9 mouse cellular contexts compared by ENCODE assay signal in genomic region chr7:122945149-122945548, GRCm38 (mm10). TPM values are rescaled to one million over a fixed set of nuclear protein-coding genes. Genes with fewer than 3 reads are reported as not detected.
DNase-seq lines count a peak whose midpoint lies in the region; ATAC-seq lines count a peak whose summit lies in the region.
"Had no signal": no experiment of that assay in that cellular context is flagged by ENCODE, and none has a peak within 500 bp of the region (broad histone marks: within the 10 kb centered on the region; RNA-seq: fewer than 3 reads in every experiment).

No protein-coding gene starts in this region.

- H3K27ac ChIP-seq in embryonic facial prominence, embryonic 11.5 days (replicated peaks; ENCODE audit: low read depth, low read length), result no peak overlapping the region
- H3K27ac ChIP-seq in heart, embryonic 11.5 days (ENCODE audit: low read depth, low read length), result no peak overlapping the region

- H3K9ac ChIP-seq in embryonic facial prominence, embryonic 11.5 days (replicated peaks; ENCODE audit: low read length), result no peak overlapping the region
- no peak overlapping the region for H3K9ac ChIP-seq in heart, embryonic 11.5 days (ENCODE audit: low read depth, low read length)

- 0 out of 2 replicates have a peak, but pooled peaks have one; percentile 4 for ATAC-seq in embryonic facial prominence, embryonic 11.5 days (replicated peaks; ENCODE audit: insufficient number of reproducible peaks, low FRiP score, low TSS enrichment, low read depth)
- 0 out of 2 replicates have a peak, but pooled peaks have one; percentile 64 for ATAC-seq in heart, embryonic 11.5 days (replicated peaks; ENCODE audit: insufficient number of reproducible peaks, low FRiP score, low TSS enrichment)

- H3K4me1 ChIP-seq in embryonic facial prominence, embryonic 11.5 days (ENCODE audit: control insufficient read depth, insufficient read depth, low read length), result no peaks in the 10 kb centered on the region
- no peaks in the 10 kb centered on the region for H3K4me1 ChIP-seq in heart, embryonic 11.5 days (ENCODE audit: control insufficient read depth, insufficient read depth, low read length)

- peak; percentile 64 to 69 for DNase-seq in CD8-positive naive resting alpha-beta T cell, adult 2 months (ENCODE audit: low read depth in 2 of 2, low spot score in 2 of 2)
- DNase-seq in adrenal gland, postnatal 25 days, result peak; percentile 66
- DNase-seq in embryonic facial prominence, embryonic 11.5 days (ENCODE audit: low spot score), result peak; percentile 85
- peak; percentile 91 for DNase-seq in layer of hippocampus, adult 11-12 months (ENCODE audit: low spot score)
- peak; percentile 64 to 74 for DNase-seq in lung, adult 18-20 months
- peak; percentile 36 for DNase-seq in retina, adult 2 months (ENCODE audit: low read depth, low spot score)
- DNase-seq in thymus, postnatal 25 days, result peak; percentile 70

- no peaks in the 10 kb centered on the region for H3K27me3 ChIP-seq in embryonic facial prominence, embryonic 11.5 days (ENCODE audit: control insufficient read depth, insufficient read depth, low read length)
- H3K27me3 ChIP-seq in heart, embryonic 11.5 days (ENCODE audit: control insufficient read depth, insufficient read depth, low read length), result no peaks in the 10 kb centered on the region

- H3K9me3 ChIP-seq in embryonic facial prominence, embryonic 11.5 days (replicated peaks; ENCODE audit: control insufficient read depth, low read length), result no peaks in the 10 kb centered on the region
- no peaks in the 10 kb centered on the region for H3K9me3 ChIP-seq in heart, embryonic 11.5 days (replicated peaks; ENCODE audit: control insufficient read depth, low read length)

- H3K4me3 ChIP-seq in embryonic facial prominence, embryonic 11.5 days (ENCODE audit: low read depth, low read length), result no peak overlapping the region
- no peak overlapping the region for H3K4me3 ChIP-seq in heart, embryonic 11.5 days (ENCODE audit: low read depth, low read length)
- H3K4me3 ChIP-seq: erythroblast, embryonic 14.5 days had no signal

- WGBS in embryonic facial prominence, embryonic 11.5 days, result 4% methylated on average over 1 of the region's 1 CpGs
- WGBS in heart, embryonic 11.5 days (ENCODE audit: insufficient replicate concordance), result 3% methylated on average over 1 of the region's 1 CpGs

- no peaks in the 10 kb centered on the region for H3K36me3 ChIP-seq in embryonic facial prominence, embryonic 11.5 days (replicated peaks; ENCODE audit: control insufficient read depth, insufficient read depth, low read depth, low read length)
- H3K36me3 ChIP-seq in heart, embryonic 11.5 days (ENCODE audit: control insufficient read depth, insufficient read depth, low read length), result no peaks in the 10 kb centered on the region

- no peak overlapping the region for H3K4me2 ChIP-seq in embryonic facial prominence, embryonic 11.5 days (ENCODE audit: low read depth, low read length)
- no peak overlapping the region for H3K4me2 ChIP-seq in heart, embryonic 11.5 days

RNA-seq across cellular contexts. Expression of gene Rbbp6, which starts 20.3 kb away (rescaled TPM):
- total RNA-seq in adrenal gland, postnatal 25 days (2021), result 63.4 and 65.4 TPM in 2 replicates
- polyA plus RNA-seq in embryonic facial prominence, embryonic 11.5 days (2014; fragmentation: Nextera tagmentation; extraction: Ambion mirVana), result 37.3 and 43.2 TPM in 2 replicates
- polyA plus RNA-seq in heart, embryonic 11.5 days (2014; fragmentation: Nextera tagmentation; extraction: Ambion mirVana), result 22.0 and 30.1 TPM in 2 replicates

Comparison
In these comparisons a context has a peak if more than half of its experiments do, and no peak if none do; other contexts are left out.
1. DNase-seq: peak in every context shown above with its lines; median percentile 91 in layer of hippocampus, adult 11-12 months; 85 in embryonic facial prominence, embryonic 11.5 days; 70 in thymus, postnatal 25 days; 69 in lung, adult 18-20 months; 66 in CD8-positive naive resting alpha-beta T cell, adult 2 months; 66 in adrenal gland, postnatal 25 days; 36 in retina, adult 2 months.